Mouse (Mus musculus) heart, embryonic 16.5 days (tissue): ENCODE measurements around the gene Arid4a. TPM values are rescaled to one million over a fixed set of nuclear protein-coding genes. Genes with fewer than 3 reads are reported as not detected.

ENCODE experiments used
- ATAC-seq: fragments of 200-750 bp; cut with Nextera tagmentation; replicated peaks from 2 replicates; pipeline ENCODE4 v1.8.0; 2017; ENCODE audit warnings: moderate number of reproducible peaks; ENCODE audit not compliant: insufficient read depth, low FRiP score; ENCODE audit errors: extremely low read depth
- H3K27ac ChIP-seq: fragments of 300-500 bp; sonication (generic); 2 replicates; pipeline ENCODE4 v1.5.1; 2014; ENCODE audit warnings: mild to moderate bottlenecking, low read length, control low read depth, moderate library complexity
- H3K27me3 ChIP-seq: fragments of 300-500 bp; sonication (generic); 2 replicates; pipeline ENCODE4 v1.6.1; 2014; ENCODE audit warnings: low read length, mixed read lengths; ENCODE audit not compliant: control insufficient read depth, insufficient read depth
- H3K36me3 ChIP-seq: fragments of 300-500 bp; sonication (generic); 2 replicates; pipeline ENCODE4 v1.6.1; 2014; ENCODE audit not compliant: control insufficient read depth, insufficient read depth
- H3K4me1 ChIP-seq: fragments of 300-500 bp; sonication (generic); 2 replicates; pipeline ENCODE4 v1.6.1; 2014; ENCODE audit warnings: low read length, mixed read lengths; ENCODE audit not compliant: control insufficient read depth, insufficient read depth
- H3K4me2 ChIP-seq: fragments of 300-500 bp; sonication (generic); 2 replicates; pipeline ENCODE4 v1.6.1; 2014; ENCODE audit warnings: low read depth, mild to moderate bottlenecking, control low read depth, low read length
- H3K4me3 ChIP-seq: fragments of 300-500 bp; sonication (generic); 2 replicates; pipeline ENCODE4 v1.5.1; 2014; ENCODE audit warnings: mild to moderate bottlenecking, control low read depth, low read length
- H3K9ac ChIP-seq: fragments of 300-500 bp; sonication (generic); 2 replicates; pipeline ENCODE4 v1.6.1; 2014; ENCODE audit warnings: low read length, control low read depth
- H3K9me3 ChIP-seq: fragments of 300-500 bp; sonication (generic); replicated peaks from 2 replicates; pipeline ENCODE4 v1.6.1; 2016; ENCODE audit warnings: low read length; ENCODE audit not compliant: control insufficient read depth
- WGBS: fragments of 180-500 bp; shearing (Covaris S2); extraction: QIAGEN DNeasy Blood & Tissue Kit; methylation state at CpG from one replicate; pipeline ENCODE4 v1.1.7; 2014; 5-methylcytosine and 5-hydroxymethylcytosine counted together
- polyA plus RNA-seq: library from polyadenylated mRNA; unstranded; fragments of >200 nt; fragmentation: Nextera tagmentation; extraction: Ambion mirVana; gene quantifications from 2 replicates; pipeline ENCODE4 v1.2.1, GENCODE M21; 2015

Gene Arid4a
- 27.9 and 29.3 TPM in 2 replicates for polyA plus RNA-seq

GRCm38 (mm10) chr12:71015363-71016210 lies at the start of gene Arid4a:
Gene Arid4a, plus strand, starts transcription at chr12:71015990.
- H3K27ac ChIP-seq: peak within 1 kb of the TSS; percentile 99
- H3K4me2 ChIP-seq: peak within 1 kb of the TSS; percentile 83

GRCm38 (mm10) chr12:70967581-70967980 lies 48.2 kb upstream of the Arid4a start:
- peaks cover 4% of the 10 kb centered on the region for H3K4me1 ChIP-seq
- peak overlapping the region; percentile 74 for H3K4me2 ChIP-seq
- peak overlapping the region; percentile 81 for H3K4me3 ChIP-seq
- no peak for ATAC-seq
- peaks cover 10% of the 10 kb centered on the region for H3K36me3 ChIP-seq
- H3K27ac ChIP-seq: peak overlapping the region; percentile 97
- peak overlapping the region; percentile 91; the same call in 1 of the 2 replicates for H3K9ac ChIP-seq
- no peaks in the 10 kb centered on the region for H3K27me3 ChIP-seq
- no peaks in the 10 kb centered on the region for H3K9me3 ChIP-seq
- 35% methylated on average over 8 of the region's 8 CpGs for WGBS

More at GRCm38 (mm10) chr12:71015363-71016210, at the start of gene Arid4a:
- Histone ChIP-seq H3K4me1 (peaks cover 27% of the 10 kb centered on the region), H3K36me3 (peaks cover 13% of the 10 kb centered on the region), H3K4me3 (peak within 1 kb of the TSS; percentile 72), H3K9ac (peak within 1 kb of the TSS; percentile 93), H3K9me3 (no peaks in the 10 kb centered on the region), H3K27me3 (no peaks in the 10 kb centered on the region)
- peak; percentile 95 for ATAC-seq
- WGBS: under 1% methylated on average over 61 of the region's 61 CpGs

- peak overlapping the region; percentile 97 for H3K27ac ChIP-seq
- ATAC-seq: peak; percentile 76
- H3K4me2 ChIP-seq: peak overlapping the region; percentile 74
- H3K27me3 ChIP-seq: no peaks in the 10 kb centered on the region
- no peaks in the 10 kb centered on the region for H3K9me3 ChIP-seq
- H3K4me1 ChIP-seq: peaks cover 4% of the 10 kb centered on the region
- under 1% methylated on average over 35 of the region's 35 CpGs for WGBS
- H3K36me3 ChIP-seq: peaks cover 7% of the 10 kb centered on the region
- peak overlapping the region; percentile 81 for H3K4me3 ChIP-seq
- peak overlapping the region; percentile 91 for H3K9ac ChIP-seq
Measured at GRCm38 (mm10) chr12:70968141-70968790, 47.5 kb upstream of the Arid4a start.

DNA sequence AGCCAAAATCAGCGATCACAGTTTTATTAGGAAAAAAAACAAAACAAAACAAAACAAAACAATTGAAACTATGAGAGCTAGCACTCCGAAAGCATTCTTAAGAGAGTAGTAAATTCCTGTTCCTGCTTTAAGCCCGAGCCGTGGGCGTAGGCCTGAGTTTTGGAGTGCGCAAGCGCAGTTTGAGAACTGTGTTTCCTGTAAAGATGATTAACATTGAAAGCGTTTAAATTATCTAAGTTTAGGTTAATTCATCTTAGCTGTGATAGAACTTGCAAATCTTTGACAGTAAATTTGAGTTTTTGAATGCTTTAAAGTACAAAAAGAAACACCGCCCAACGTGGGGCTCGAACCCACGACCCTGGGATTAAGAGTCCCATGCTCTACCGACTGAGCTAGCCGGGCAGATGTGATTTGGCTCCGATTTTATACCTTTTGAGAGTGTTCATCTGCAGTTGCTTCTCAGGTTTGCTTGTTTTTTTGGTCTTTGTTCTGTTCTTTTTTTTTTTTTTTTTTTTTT lies 46.9 kb upstream of the Arid4a start:
- Histone ChIP-seq H3K9me3 (no peaks in the 10 kb centered on the region), H3K4me1 (peaks cover 4% of the 10 kb centered on the region), H3K4me3 (peak overlapping the region; percentile 81), H3K4me2 (peak overlapping the region; percentile 74), H3K27me3 (no peaks in the 10 kb centered on the region), H3K9ac (peak overlapping the region; percentile 91), H3K36me3 (peaks cover 5% of the 10 kb centered on the region; the same call in 1 of the 2 replicates), H3K27ac (peak overlapping the region; percentile 97)
- peak; percentile 53 for ATAC-seq
- WGBS: under 1% methylated on average over 15 of the region's 15 CpGs

DNA sequence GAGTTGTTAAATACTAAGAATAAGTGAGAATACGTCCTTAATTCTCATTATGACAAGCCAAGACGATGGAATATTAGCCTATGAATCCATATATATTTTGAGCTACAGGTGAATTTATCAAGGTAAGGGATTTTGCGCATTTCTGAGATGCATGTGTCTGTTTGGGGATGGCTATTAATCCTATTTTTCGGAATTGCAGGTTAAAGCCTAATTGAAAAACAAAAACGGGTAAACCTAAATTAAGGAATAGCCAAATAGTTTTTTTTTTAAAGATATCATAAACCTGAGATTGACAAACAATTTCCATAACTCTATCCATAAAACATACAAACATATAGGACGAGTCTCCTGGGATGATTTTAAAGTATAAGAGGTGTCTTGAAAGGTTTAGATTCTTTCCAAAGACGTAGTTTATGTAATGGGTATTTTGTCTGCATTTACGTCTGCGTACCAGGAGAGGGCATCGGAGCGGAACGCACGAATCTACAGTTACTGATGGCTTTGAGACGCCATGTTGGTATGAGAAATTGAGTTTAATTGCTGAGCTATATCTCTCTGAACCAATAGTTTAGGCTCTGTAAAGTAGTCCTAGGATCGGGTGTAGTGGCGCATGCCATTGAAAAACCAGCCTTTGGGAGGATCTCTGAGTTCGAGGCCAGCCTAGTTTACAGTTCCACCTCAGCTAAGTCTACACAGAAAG lies 46.2 kb upstream of the Arid4a start:
- Histone ChIP-seq H3K36me3 (no peaks in the 10 kb centered on the region), H3K4me3 (peak overlapping the region; percentile 37), H3K27ac (0 out of 2 replicates have a peak overlapping the region, but pooled peaks have one; percentile 2), H3K27me3 (no peaks in the 10 kb centered on the region), H3K9ac (no peak overlapping the region), H3K9me3 (no peaks in the 10 kb centered on the region), H3K4me2 (peak overlapping the region; percentile 60; the same call in 1 of the 2 replicates), H3K4me1 (peaks cover 4% of the 10 kb centered on the region)
- no peak for ATAC-seq
- 6% methylated on average over 17 of the region's 17 CpGs for WGBS

DNA sequence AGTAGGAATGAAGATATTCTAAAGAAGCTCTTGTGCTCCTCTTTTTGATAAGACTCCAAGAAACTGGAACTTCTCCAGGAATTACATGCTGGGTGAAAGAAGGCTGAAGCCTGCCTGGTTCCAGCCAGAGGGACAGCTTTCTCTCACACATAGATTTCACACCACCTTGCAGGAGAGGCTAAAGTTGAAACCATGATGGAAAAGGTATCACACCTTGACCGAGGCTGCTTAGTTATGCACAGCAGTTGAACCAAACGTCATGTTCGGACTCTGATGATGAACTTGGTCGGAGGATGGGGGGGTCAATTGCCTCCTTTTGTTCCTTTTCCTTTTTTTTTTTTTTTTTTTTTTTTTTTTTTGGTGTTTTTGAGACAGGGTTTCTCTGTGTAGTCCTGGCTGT lies 42.0 kb upstream of the Arid4a start:
- H3K9me3 ChIP-seq: no peaks in the 10 kb centered on the region
- ATAC-seq: no peak

DNA sequence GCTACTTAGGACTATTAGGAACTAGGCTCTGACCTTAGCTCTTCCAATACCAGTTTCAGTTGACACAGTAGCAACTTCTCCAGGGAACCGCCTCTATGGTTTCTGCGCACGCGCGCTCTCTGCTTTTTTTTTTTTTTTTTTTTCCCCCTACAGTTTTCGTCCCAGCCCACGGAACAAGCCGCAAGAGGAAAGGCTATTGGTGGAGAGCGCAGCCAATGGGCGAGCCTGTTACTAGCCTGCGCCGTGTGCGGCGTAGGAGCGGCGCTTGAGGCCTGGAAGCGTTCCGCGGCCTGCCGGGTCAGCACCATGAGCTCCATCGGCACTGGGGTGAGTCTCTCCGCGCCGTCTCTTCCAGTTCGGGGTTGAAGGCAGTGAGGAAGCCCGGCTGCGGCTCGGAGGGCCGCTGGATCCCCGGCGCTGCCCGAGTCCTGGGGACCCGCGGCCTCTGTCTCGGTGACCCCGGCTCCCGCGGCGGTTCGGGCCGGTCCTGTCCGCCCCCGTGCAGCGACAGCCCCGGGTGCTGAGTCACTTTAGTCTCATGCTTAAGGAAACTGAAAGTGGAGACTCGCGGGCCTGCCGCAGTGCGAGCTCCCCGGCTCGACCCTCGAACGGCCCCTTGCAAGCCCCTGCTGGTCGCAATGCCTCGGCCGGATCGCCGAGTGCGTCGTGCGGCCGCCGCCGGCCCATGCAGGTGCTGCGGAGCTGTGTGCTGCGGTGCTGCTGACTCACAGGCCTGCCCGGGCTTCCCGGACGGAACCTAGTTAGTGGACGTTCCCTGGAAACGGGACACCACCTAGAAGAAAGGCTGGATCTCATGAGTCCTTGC lies 41.1 kb upstream of the Arid4a start, which contains the start of gene Psma3:
Gene Psma3, plus strand, starts transcription at position 181 of the 826 bp plus-strand sequence.
- under 1% methylated on average over 71 of the region's 71 CpGs for WGBS
- peak within 1 kb of the TSS; percentile 82 for H3K4me2 ChIP-seq

More for the DNA sequence above, 42.0 kb upstream of the Arid4a start:
- peak overlapping the region; percentile 65 for H3K4me2 ChIP-seq
- H3K27ac ChIP-seq: peak overlapping the region; percentile 90; the same call in 1 of the 2 replicates
- no peaks in the 10 kb centered on the region for H3K36me3 ChIP-seq
- peak overlapping the region; percentile 73; the same call in 1 of the 2 replicates for H3K9ac ChIP-seq
- no peaks in the 10 kb centered on the region for H3K27me3 ChIP-seq
- H3K4me1 ChIP-seq: peaks cover 12% of the 10 kb centered on the region
- 78% methylated on average over 4 of the region's 4 CpGs for WGBS
- peak overlapping the region; percentile 76; the same call in 1 of the 2 replicates for H3K4me3 ChIP-seq

DNA sequence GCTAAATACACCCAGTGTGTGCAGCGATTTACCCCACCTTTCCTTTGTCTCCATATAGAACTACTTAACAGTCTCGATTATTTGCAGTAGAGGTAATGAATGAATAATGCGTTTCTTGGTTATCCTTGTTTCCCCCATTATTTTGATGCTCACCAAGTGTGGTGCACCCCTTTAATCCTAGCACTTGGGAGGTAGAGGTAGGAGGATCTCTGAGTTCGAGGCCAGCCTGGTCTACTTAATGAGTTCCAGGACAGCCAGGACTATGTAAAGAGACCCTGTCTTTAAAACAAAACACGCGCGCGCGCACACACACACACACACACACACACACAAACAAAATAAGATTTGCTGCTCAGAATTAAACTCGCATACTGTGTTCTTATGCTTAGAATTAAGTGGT lies 40.4 kb upstream of the Arid4a start:
- H3K36me3 ChIP-seq: peaks cover 2% of the 10 kb centered on the region; the same call in 1 of the 2 replicates
- H3K9me3 ChIP-seq: no peaks in the 10 kb centered on the region
- H3K9ac ChIP-seq: peak overlapping the region; percentile 97
- ATAC-seq: no peak
- peak overlapping the region; percentile 82 for H3K4me2 ChIP-seq
- H3K27me3 ChIP-seq: no peaks in the 10 kb centered on the region
- H3K4me3 ChIP-seq: peak overlapping the region; percentile 76
- 22% methylated on average over 10 of the region's 10 CpGs for WGBS
- H3K27ac ChIP-seq: peak overlapping the region; percentile 96
- H3K4me1 ChIP-seq: peaks cover 12% of the 10 kb centered on the region

More for the DNA sequence above, 41.1 kb upstream of the Arid4a start, which contains the start of gene Psma3:
- H3K27ac ChIP-seq: peak within 1 kb of the TSS; percentile 96
- no peaks in the 10 kb centered on the region; the same call in 1 of the 2 replicates for H3K36me3 ChIP-seq
- H3K4me3 ChIP-seq: peak within 1 kb of the TSS; percentile 76
- H3K9me3 ChIP-seq: no peaks in the 10 kb centered on the region
- H3K9ac ChIP-seq: peak within 1 kb of the TSS; percentile 97
- no peaks in the 10 kb centered on the region for H3K27me3 ChIP-seq
- peaks cover 12% of the 10 kb centered on the region for H3K4me1 ChIP-seq
- ATAC-seq: peak; percentile 99
